9 mouse cellular contexts compared by ENCODE assay signal in genomic region chr11:84073816-84074764, GRCm38 (mm10). TPM values are rescaled to one million over a fixed set of nuclear protein-coding genes. Genes with fewer than 3 reads are reported as not detected.
A peak's percentile ranks its signal among the peaks of the same experiment; 100 is the strongest.
DNase-seq lines count a peak whose midpoint lies in the region; ATAC-seq and TF ChIP-seq lines count a peak whose summit lies in the region.
"Had no signal": no experiment of that assay in that cellular context is flagged by ENCODE, and none has a peak within 500 bp of the region (broad histone marks: within the 10 kb centered on the region; RNA-seq: fewer than 3 reads in every experiment).

No protein-coding gene starts in this region.

- no peak for TF ChIP-seq EP300 in stomach, postnatal 0 days (optimal IDR thresholded peaks at IDR 0.05)

- peaks cover 9% of the 10 kb centered on the region for H3K36me3 ChIP-seq in limb, embryonic 12.5 days
- H3K36me3 ChIP-seq in limb, embryonic 10.5 days, result peaks cover 10% of the 10 kb centered on the region
- no peaks in the 10 kb centered on the region for H3K36me3 ChIP-seq in stomach, postnatal 0 days (ENCODE audit: control insufficient read depth, insufficient read depth, low read length)
- peaks cover 9% of the 10 kb centered on the region for H3K36me3 ChIP-seq in midbrain, embryonic 13.5 days
- H3K36me3 ChIP-seq in hindbrain, embryonic 10.5 days, result peaks cover 10% of the 10 kb centered on the region

- ATAC-seq in limb, embryonic 12.5 days (ENCODE audit: insufficient number of reproducible peaks, insufficient read depth, low FRiP score, low TSS enrichment, low read depth), result no peak
- peak; percentile 15; the same call in 1 of the 2 replicates for ATAC-seq in stomach, postnatal 0 days (ENCODE audit: low FRiP score, low TSS enrichment)
- no peak for ATAC-seq in midbrain, embryonic 13.5 days

- no peaks in the 10 kb centered on the region for H3K9me3 ChIP-seq in limb, embryonic 12.5 days
- H3K9me3 ChIP-seq in limb, embryonic 10.5 days (replicated peaks), result no peaks in the 10 kb centered on the region
- H3K9me3 ChIP-seq in stomach, postnatal 0 days (ENCODE audit: control insufficient read depth, low read length), result no peaks in the 10 kb centered on the region
- no peaks in the 10 kb centered on the region for H3K9me3 ChIP-seq in midbrain, embryonic 13.5 days
- no peaks in the 10 kb centered on the region for H3K9me3 ChIP-seq in hindbrain, embryonic 10.5 days
- H3K9me3 ChIP-seq: liver, embryonic 15.5 days had no signal

- H3K27ac ChIP-seq in limb, embryonic 12.5 days, result 0 out of 2 replicates have a peak overlapping the region, but pooled peaks have one; percentile 17
- H3K27ac ChIP-seq in limb, embryonic 10.5 days, result no peak overlapping the region
- peak overlapping the region; percentile 39; the same call in 1 of the 2 replicates for H3K27ac ChIP-seq in embryonic fibroblast, embryonic 13.5 days (ENCODE audit: insufficient read depth, low read length)
- H3K27ac ChIP-seq in stomach, postnatal 0 days (replicated peaks), result peak overlapping the region; percentile 53
- H3K27ac ChIP-seq in midbrain, embryonic 13.5 days, result no peak overlapping the region
- H3K27ac ChIP-seq in hindbrain, embryonic 10.5 days, result no peak overlapping the region
- H3K27ac ChIP-seq: liver, embryonic 15.5 days had no signal

- H3K4me1 ChIP-seq in limb, embryonic 12.5 days (replicated peaks), result peaks cover 13% of the 10 kb centered on the region
- peaks cover 12% of the 10 kb centered on the region for H3K4me1 ChIP-seq in limb, embryonic 10.5 days
- H3K4me1 ChIP-seq in embryonic fibroblast, embryonic 13.5 days (ENCODE audit: control insufficient read depth, insufficient read depth, low read length), result peaks cover 16% of the 10 kb centered on the region
- 0 out of 2 replicates have a peak, but pooled peaks cover 4% of the 10 kb centered on the region for H3K4me1 ChIP-seq in stomach, postnatal 0 days (replicated peaks; ENCODE audit: control insufficient read depth, insufficient read depth)
- peaks cover 7% of the 10 kb centered on the region; the same call in 1 of the 2 replicates for H3K4me1 ChIP-seq in midbrain, embryonic 13.5 days (replicated peaks)
- peaks cover 8% of the 10 kb centered on the region for H3K4me1 ChIP-seq in hindbrain, embryonic 10.5 days (replicated peaks)

- no peak for DNase-seq in limb, embryonic 10.5 days (ENCODE audit: low spot score)
- DNase-seq in lung, adult 18-20 months, result peak; percentile 74 to 75
- DNase-seq in stomach, postnatal 0 days (ENCODE audit: low spot score), result no peak
- DNase-seq in hindbrain, embryonic 10.5 days (ENCODE audit: low spot score), result no peak
- DNase-seq: adrenal gland, postnatal 25 days had no signal

- H3K9ac ChIP-seq in limb, embryonic 12.5 days (replicated peaks), result no peak overlapping the region
- no peak overlapping the region for H3K9ac ChIP-seq in stomach, postnatal 0 days (ENCODE audit: low read length)
- no peak overlapping the region for H3K9ac ChIP-seq in midbrain, embryonic 13.5 days (replicated peaks)
- H3K9ac ChIP-seq: liver, embryonic 15.5 days had no signal

- no peak overlapping the region for H3K4me2 ChIP-seq in limb, embryonic 12.5 days
- H3K4me2 ChIP-seq in stomach, postnatal 0 days (replicated peaks; ENCODE audit: low read depth), result no peak overlapping the region
- H3K4me2 ChIP-seq in midbrain, embryonic 13.5 days (replicated peaks), result no peak overlapping the region
- H3K4me2 ChIP-seq: liver, embryonic 15.5 days had no signal

- H3K4me3 ChIP-seq in limb, embryonic 12.5 days (replicated peaks), result no peak overlapping the region
- H3K4me3 ChIP-seq in limb, embryonic 10.5 days, result no peak overlapping the region
- no peak overlapping the region for H3K4me3 ChIP-seq in embryonic fibroblast, embryonic 13.5 days (ENCODE audit: insufficient read depth, low read length)
- H3K4me3 ChIP-seq in stomach, postnatal 0 days (ENCODE audit: low read depth, low read length), result no peak overlapping the region
- H3K4me3 ChIP-seq in midbrain, embryonic 13.5 days (replicated peaks), result no peak overlapping the region
- H3K4me3 ChIP-seq in hindbrain, embryonic 10.5 days, result no peak overlapping the region
- H3K4me3 ChIP-seq: liver, embryonic 15.5 days had no signal

- no peak for TF ChIP-seq POLR2A in embryonic fibroblast, embryonic 13.5 days (IDR thresholded peaks at IDR 0.05; ENCODE audit: low read depth, low read length)

- H3K27me3 ChIP-seq in limb, embryonic 12.5 days, result peaks cover 10% of the 10 kb centered on the region
- peaks cover 13% of the 10 kb centered on the region for H3K27me3 ChIP-seq in limb, embryonic 10.5 days (ENCODE audit: low read depth, poor library complexity, severe bottlenecking)
- H3K27me3 ChIP-seq in stomach, postnatal 0 days (ENCODE audit: control insufficient read depth, insufficient read depth, low read length), result no peaks in the 10 kb centered on the region
- peaks cover 13% of the 10 kb centered on the region for H3K27me3 ChIP-seq in midbrain, embryonic 13.5 days
- peaks cover 13% of the 10 kb centered on the region for H3K27me3 ChIP-seq in hindbrain, embryonic 10.5 days (ENCODE audit: insufficient read depth, poor library complexity, severe bottlenecking)

- WGBS in limb, embryonic 12.5 days, result 86% methylated on average over 7 of the region's 7 CpGs
- WGBS in limb, embryonic 10.5 days, result 88% methylated on average over 7 of the region's 7 CpGs
- WGBS in stomach, postnatal 0 days, result 31% methylated on average over 7 of the region's 7 CpGs
- WGBS in midbrain, embryonic 13.5 days, result 87% methylated on average over 7 of the region's 7 CpGs
- WGBS in hindbrain, embryonic 10.5 days, result 87% methylated on average over 7 of the region's 7 CpGs

- TF ChIP-seq CTCF in embryonic fibroblast, embryonic 13.5 days (IDR thresholded peaks at IDR 0.05; ENCODE audit: borderline replicate concordance, insufficient read depth, low read length), result no peak
- TF ChIP-seq CTCF in stomach, postnatal 0 days (IDR thresholded peaks at IDR 0.05; ENCODE audit: low read depth), result no peak

RNA-seq across cellular contexts. Expression of gene Dusp14, which starts 5.0 kb away (rescaled TPM):
- 9.6 TPM in 2 replicates for polyA plus RNA-seq in limb, embryonic 12.5 days (2016; fragmentation: Nextera tagmentation; extraction: Ambion mirVana)
- polyA plus RNA-seq in limb, embryonic 10.5 days (2016; fragmentation: Nextera tagmentation; extraction: Ambion mirVana), result 5.6 and 7.3 TPM in 2 replicates
- polyA plus RNA-seq in embryonic fibroblast, embryonic 13.5 days (2011; ENCODE audit: insufficient read length, low read depth, missing spikeins), result 16.2 and 21.0 TPM in 2 replicates
- polyA plus RNA-seq in stomach, postnatal 0 days (2015; fragmentation: Nextera tagmentation; extraction: Ambion mirVana), result 118 and 130 TPM in 2 replicates
- 8.2 and 9.1 TPM in 2 replicates for polyA plus RNA-seq in midbrain, embryonic 13.5 days (2015; fragmentation: Nextera tagmentation; extraction: Ambion mirVana)
- 11.0 and 13.3 TPM in 2 replicates for polyA plus RNA-seq in hindbrain, embryonic 10.5 days (2016; fragmentation: Nextera tagmentation; extraction: Ambion mirVana)

RNA-seq across cellular contexts. Expression of gene Tada2a, which starts 55.3 kb away (rescaled TPM):
- 41.2 and 41.3 TPM in 2 replicates for polyA plus RNA-seq in limb, embryonic 12.5 days (2016; fragmentation: Nextera tagmentation; extraction: Ambion mirVana)
- 39.5 and 43.9 TPM in 2 replicates for polyA plus RNA-seq in limb, embryonic 10.5 days (2016; fragmentation: Nextera tagmentation; extraction: Ambion mirVana)
- polyA plus RNA-seq in embryonic fibroblast, embryonic 13.5 days (2011; ENCODE audit: insufficient read length, low read depth, missing spikeins), result 26.2 and 33.0 TPM in 2 replicates
- polyA plus RNA-seq in stomach, postnatal 0 days (2015; fragmentation: Nextera tagmentation; extraction: Ambion mirVana), result 12.5 and 13.2 TPM in 2 replicates
- polyA plus RNA-seq in midbrain, embryonic 13.5 days (2015; fragmentation: Nextera tagmentation; extraction: Ambion mirVana), result 32.9 and 35.4 TPM in 2 replicates
- 30.5 and 36.1 TPM in 2 replicates for polyA plus RNA-seq in hindbrain, embryonic 10.5 days (2016; fragmentation: Nextera tagmentation; extraction: Ambion mirVana)

RNA-seq across cellular contexts. Expression of gene Acaca, which starts 55.4 kb away (rescaled TPM):
- 22.5 and 26.2 TPM in 2 replicates for polyA plus RNA-seq in limb, embryonic 12.5 days (2016; fragmentation: Nextera tagmentation; extraction: Ambion mirVana)
- 21.3 and 22.8 TPM in 2 replicates for polyA plus RNA-seq in limb, embryonic 10.5 days (2016; fragmentation: Nextera tagmentation; extraction: Ambion mirVana)
- 49.2 and 52.2 TPM in 2 replicates for polyA plus RNA-seq in embryonic fibroblast, embryonic 13.5 days (2011; ENCODE audit: insufficient read length, low read depth, missing spikeins)
- polyA plus RNA-seq in stomach, postnatal 0 days (2015; fragmentation: Nextera tagmentation; extraction: Ambion mirVana), result 4.5 TPM in 2 replicates
- polyA plus RNA-seq in midbrain, embryonic 13.5 days (2015; fragmentation: Nextera tagmentation; extraction: Ambion mirVana), result 24.7 and 28.3 TPM in 2 replicates
- 21.7 and 22.6 TPM in 2 replicates for polyA plus RNA-seq in hindbrain, embryonic 10.5 days (2016; fragmentation: Nextera tagmentation; extraction: Ambion mirVana)

Comparison
In these comparisons a context has a peak if more than half of its experiments do, and no peak if none do; other contexts are left out.
1. H3K27ac ChIP-seq: peak in limb, embryonic 12.5 days (single experiment), embryonic fibroblast, embryonic 13.5 days (single experiment) and stomach, postnatal 0 days (single experiment); none in limb, embryonic 10.5 days (single experiment), midbrain, embryonic 13.5 days (single experiment) and hindbrain, embryonic 10.5 days (single experiment).
2. DNase-seq: peak in lung, adult 18-20 months (2 of 2); none in limb, embryonic 10.5 days (single experiment), stomach, postnatal 0 days (single experiment) and hindbrain, embryonic 10.5 days (single experiment).